Mouse (Mus musculus): ENCODE measurements at regions not wholly inside any gene's neighbourhood (a gene's known extent, or its start where the extent isn't known, plus 50 kb on each side); places are given as distances from the start of the nearest gene placed in this dataset.

- Histone ChIP-seq H3K4me2 (replicated peaks) (no peak overlapping the region), H3K9me3 (no peaks in the 10 kb centered on the region), H3K9ac (no peak overlapping the region), H3K27me3 (replicated peaks) (no peaks in the 10 kb centered on the region), H3K4me1 (replicated peaks) (no peaks in the 10 kb centered on the region; the same call in 1 of the 2 replicates), H3K27ac (no peak overlapping the region), H3K4me3 (replicated peaks) (no peak overlapping the region), H3K36me3 (no peaks in the 10 kb centered on the region)
- no peak for ATAC-seq
- 78% methylated on average over 30 of the region's 30 CpGs for WGBS
Measured at GRCm38 (mm10) chr17:85932360-85933132, 212.4 kb downstream of the Srbd1 start.

DNA sequence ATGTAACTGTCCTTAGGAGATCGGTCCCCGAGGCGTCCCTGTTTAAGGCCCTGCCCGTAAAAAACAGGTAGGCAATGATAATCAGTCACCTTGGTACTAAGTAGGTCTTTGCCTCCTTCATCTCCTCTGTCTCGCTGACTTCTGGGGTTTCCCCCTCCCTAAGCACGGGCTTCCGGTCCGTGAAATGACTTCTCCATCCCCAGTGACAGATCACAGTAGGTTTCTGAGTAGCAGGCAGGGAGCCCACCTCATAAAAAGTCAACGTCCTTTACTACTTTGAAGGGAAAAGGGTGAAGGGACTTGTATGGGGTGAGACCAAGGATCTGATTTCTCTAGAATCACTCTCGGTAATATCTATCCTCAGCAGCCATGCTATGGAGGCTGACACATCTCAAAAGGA, 213.0 kb downstream of the Srbd1 start:
- no peaks in the 10 kb centered on the region; the same call in 1 of the 2 replicates for H3K4me1 ChIP-seq (replicated peaks)
- ATAC-seq = no peak
- H3K36me3 ChIP-seq = no peaks in the 10 kb centered on the region
- no peak overlapping the region for H3K27ac ChIP-seq
- no peaks in the 10 kb centered on the region for H3K27me3 ChIP-seq (replicated peaks)
- H3K4me2 ChIP-seq (replicated peaks) = no peak overlapping the region
- H3K4me3 ChIP-seq (replicated peaks) = no peak overlapping the region
- H3K9me3 ChIP-seq = no peaks in the 10 kb centered on the region
- no peak overlapping the region for H3K9ac ChIP-seq
- WGBS = 86% methylated on average over 10 of the region's 10 CpGs

- no peaks in the 10 kb centered on the region; the same call in 1 of the 2 replicates for H3K4me1 ChIP-seq (replicated peaks)
- H3K9ac ChIP-seq = no peak overlapping the region
- H3K4me2 ChIP-seq (replicated peaks) = no peak overlapping the region
- H3K27me3 ChIP-seq (replicated peaks) = no peaks in the 10 kb centered on the region
- no peak overlapping the region for H3K27ac ChIP-seq
- 43% methylated on average over 5 of the region's 5 CpGs for WGBS
- ATAC-seq = no peak
- H3K9me3 ChIP-seq = no peaks in the 10 kb centered on the region
- H3K36me3 ChIP-seq = no peaks in the 10 kb centered on the region
- H3K4me3 ChIP-seq (replicated peaks) = no peak overlapping the region
Measured at GRCm38 (mm10) chr17:85930789-85931188, 214.2 kb downstream of the Srbd1 start.

GRCm38 (mm10) chr17:85930331-85930730, 214.6 kb downstream of the Srbd1 start:
- Histone ChIP-seq H3K36me3 (no peaks in the 10 kb centered on the region), H3K9me3 (no peaks in the 10 kb centered on the region), H3K9ac (no peak overlapping the region), H3K4me3 (replicated peaks) (no peak overlapping the region), H3K4me2 (replicated peaks) (no peak overlapping the region), H3K27me3 (replicated peaks) (no peaks in the 10 kb centered on the region), H3K27ac (no peak overlapping the region), H3K4me1 (replicated peaks) (no peaks in the 10 kb centered on the region; the same call in 1 of the 2 replicates)
- 83% methylated on average over 3 of the region's 3 CpGs for WGBS
- ATAC-seq = no peak

DNA sequence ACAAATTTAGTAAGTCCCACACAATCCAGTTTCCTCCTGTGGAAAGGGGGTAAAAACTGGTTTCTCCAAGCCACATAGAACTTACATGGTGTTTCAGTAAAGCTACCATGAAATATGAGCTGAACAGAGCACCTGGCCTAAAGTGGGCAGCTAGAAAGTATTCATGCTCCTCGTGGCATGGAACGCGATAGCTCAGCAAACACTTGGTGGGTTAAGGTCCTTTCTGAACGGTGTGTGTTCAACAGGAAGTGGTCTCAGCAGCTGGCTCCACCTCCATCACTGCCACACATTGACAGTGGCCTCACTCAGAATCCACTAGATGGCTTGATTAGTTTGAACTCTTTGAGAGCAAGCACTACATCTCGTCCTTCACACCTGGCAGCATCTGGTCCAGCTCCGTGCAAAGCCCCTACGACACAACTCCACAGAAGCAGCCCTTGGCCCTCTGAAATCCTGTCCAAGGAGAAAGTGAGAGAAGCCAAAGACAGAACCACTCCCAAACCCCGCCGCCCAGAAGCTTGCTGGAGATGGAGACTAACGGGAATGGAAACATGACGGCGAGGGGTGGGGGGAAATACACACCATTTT, 215.2 kb downstream of the Srbd1 start:
- Histone ChIP-seq H3K4me3 (replicated peaks) (no peak overlapping the region), H3K9ac (no peak overlapping the region), H3K4me2 (replicated peaks) (no peak overlapping the region), H3K27me3 (replicated peaks) (no peaks in the 10 kb centered on the region), H3K27ac (no peak overlapping the region), H3K9me3 (no peaks in the 10 kb centered on the region), H3K36me3 (no peaks in the 10 kb centered on the region), H3K4me1 (replicated peaks) (no peaks in the 10 kb centered on the region; the same call in 1 of the 2 replicates)
- ATAC-seq = no peak
- 81% methylated on average over 12 of the region's 12 CpGs for WGBS

DNA sequence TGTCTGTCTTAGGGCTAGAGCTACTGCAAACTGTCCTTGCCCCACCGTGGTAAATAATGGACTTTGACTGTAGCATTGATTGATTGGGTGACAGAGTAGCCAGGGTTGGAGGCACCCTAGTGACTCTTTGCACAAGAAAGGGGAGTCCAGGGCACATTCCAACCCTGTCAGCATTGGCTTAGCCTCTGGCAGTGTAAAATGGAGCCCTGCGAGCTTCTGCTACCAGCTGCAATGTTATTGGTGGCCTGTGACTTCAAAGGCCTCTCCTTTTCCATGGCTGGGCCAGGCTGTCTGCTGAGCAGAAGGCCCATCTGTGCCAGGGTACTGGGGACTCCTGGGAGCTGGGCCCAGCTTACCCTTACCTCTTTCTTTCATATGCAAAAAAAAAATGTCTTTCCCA, 216.4 kb downstream of the Srbd1 start:
- Histone ChIP-seq H3K27me3 (replicated peaks) (no peaks in the 10 kb centered on the region), H3K4me3 (replicated peaks) (no peak overlapping the region), H3K4me1 (replicated peaks) (no peaks in the 10 kb centered on the region; the same call in 1 of the 2 replicates), H3K27ac (no peak overlapping the region), H3K36me3 (no peaks in the 10 kb centered on the region), H3K9me3 (no peaks in the 10 kb centered on the region), H3K9ac (no peak overlapping the region), H3K4me2 (replicated peaks) (no peak overlapping the region)
- WGBS = 43% methylated on average over 2 of the region's 2 CpGs
- peak; percentile 91 for ATAC-seq

GRCm38 (mm10) chr17:85927261-85927660, 217.7 kb downstream of the Srbd1 start:
- H3K27ac ChIP-seq = no peak overlapping the region
- no peak overlapping the region for H3K4me3 ChIP-seq (replicated peaks)
- H3K4me2 ChIP-seq (replicated peaks) = no peak overlapping the region
- no peaks in the 10 kb centered on the region; the same call in 1 of the 2 replicates for H3K4me1 ChIP-seq (replicated peaks)
- H3K36me3 ChIP-seq = no peaks in the 10 kb centered on the region
- no peak for ATAC-seq
- H3K9me3 ChIP-seq = no peaks in the 10 kb centered on the region
- WGBS = 81% methylated on average over 9 of the region's 9 CpGs
- H3K27me3 ChIP-seq (replicated peaks) = no peaks in the 10 kb centered on the region
- no peak overlapping the region for H3K9ac ChIP-seq

DNA sequence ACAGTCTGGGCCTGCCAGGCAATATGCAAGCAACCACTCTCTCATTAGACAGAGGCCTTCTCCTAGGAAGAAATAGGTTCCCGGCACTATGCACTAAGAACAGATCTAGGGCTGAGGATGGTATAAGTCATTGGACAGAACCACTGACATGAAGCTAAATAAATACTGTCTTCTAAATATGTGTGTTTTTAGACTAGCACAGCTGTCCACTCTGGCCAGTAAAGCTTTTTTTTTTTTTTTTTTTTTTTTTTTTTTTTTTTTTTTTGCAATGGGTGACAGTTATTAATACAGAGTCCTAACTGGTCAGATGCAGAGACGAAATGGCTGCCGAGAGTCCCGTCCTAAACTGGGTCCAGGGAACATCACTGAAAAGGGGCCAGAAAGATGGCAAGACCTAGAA, 218.9 kb downstream of the Srbd1 start:
- H3K4me3 ChIP-seq (replicated peaks) = no peak overlapping the region
- H3K27me3 ChIP-seq (replicated peaks) = no peaks in the 10 kb centered on the region
- H3K4me2 ChIP-seq (replicated peaks) = no peak overlapping the region
- peaks cover 7% of the 10 kb centered on the region for H3K4me1 ChIP-seq (replicated peaks)
- no peak overlapping the region for H3K27ac ChIP-seq
- 80% methylated on average over 4 of the region's 4 CpGs for WGBS
- no peaks in the 10 kb centered on the region for H3K9me3 ChIP-seq
- H3K36me3 ChIP-seq = no peaks in the 10 kb centered on the region
- no peak overlapping the region for H3K9ac ChIP-seq
- no peak for ATAC-seq

DNA sequence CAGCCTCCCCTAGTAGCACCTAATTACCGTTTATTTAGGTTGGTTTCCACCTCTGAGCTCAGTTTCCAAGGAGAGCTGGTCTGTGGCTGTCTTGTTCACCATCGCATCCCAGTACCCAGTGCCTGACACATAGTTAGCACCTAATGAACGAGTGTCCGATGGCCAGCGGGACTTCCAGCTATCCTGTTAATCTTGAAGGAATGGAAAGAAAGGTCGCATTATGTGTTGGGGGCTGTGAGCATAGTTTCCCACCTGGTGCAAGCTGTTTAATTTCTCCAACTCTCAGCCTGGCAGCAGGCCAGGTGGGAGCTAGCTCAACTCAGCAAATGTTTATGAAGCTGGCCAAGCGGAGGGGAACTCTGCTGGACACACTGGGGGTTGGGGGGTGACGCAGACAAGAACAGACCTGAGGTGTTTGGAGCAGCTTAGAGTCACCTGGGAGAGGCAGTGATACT, 223.7 kb downstream of the Srbd1 start:
- Histone ChIP-seq H3K36me3 (no peaks in the 10 kb centered on the region), H3K9me3 (no peaks in the 10 kb centered on the region), H3K9ac (no peak overlapping the region), H3K4me1 (replicated peaks) (peaks cover 13% of the 10 kb centered on the region), H3K27ac (no peak overlapping the region), H3K4me2 (replicated peaks) (peak overlapping the region; percentile 15; the same call in 1 of the 2 replicates), H3K4me3 (replicated peaks) (no peak overlapping the region), H3K27me3 (replicated peaks) (no peaks in the 10 kb centered on the region)
- WGBS = 37% methylated on average over 8 of the region's 8 CpGs
- ATAC-seq = no peak

DNA sequence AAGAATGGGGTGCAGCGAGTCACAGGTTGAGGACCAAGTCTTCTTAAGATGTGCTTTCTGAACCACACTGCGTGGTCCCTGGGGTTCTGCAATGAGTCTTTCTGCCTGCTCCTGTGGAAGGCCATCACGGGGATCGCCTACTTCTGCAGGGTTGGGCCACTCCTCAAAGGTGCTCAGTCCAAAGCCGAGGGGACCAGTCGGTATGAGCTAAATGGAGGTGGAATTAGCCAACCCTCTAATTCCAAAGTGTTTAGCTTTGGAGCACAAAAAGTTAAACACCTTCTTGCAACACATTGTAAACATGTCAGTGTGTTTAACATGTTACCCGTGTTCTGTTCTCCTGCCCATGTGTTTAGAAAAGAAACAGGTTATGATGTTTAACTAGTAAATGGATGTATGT, 225.1 kb downstream of the Srbd1 start:
- Histone ChIP-seq H3K27ac (no peak overlapping the region), H3K4me1 (replicated peaks) (peaks cover 13% of the 10 kb centered on the region), H3K36me3 (no peaks in the 10 kb centered on the region), H3K9ac (no peak overlapping the region), H3K27me3 (replicated peaks) (no peaks in the 10 kb centered on the region), H3K4me2 (replicated peaks) (no peak overlapping the region), H3K9me3 (no peaks in the 10 kb centered on the region), H3K4me3 (replicated peaks) (no peak overlapping the region)
- ATAC-seq = no peak
- 46% methylated on average over 7 of the region's 7 CpGs for WGBS

DNA sequence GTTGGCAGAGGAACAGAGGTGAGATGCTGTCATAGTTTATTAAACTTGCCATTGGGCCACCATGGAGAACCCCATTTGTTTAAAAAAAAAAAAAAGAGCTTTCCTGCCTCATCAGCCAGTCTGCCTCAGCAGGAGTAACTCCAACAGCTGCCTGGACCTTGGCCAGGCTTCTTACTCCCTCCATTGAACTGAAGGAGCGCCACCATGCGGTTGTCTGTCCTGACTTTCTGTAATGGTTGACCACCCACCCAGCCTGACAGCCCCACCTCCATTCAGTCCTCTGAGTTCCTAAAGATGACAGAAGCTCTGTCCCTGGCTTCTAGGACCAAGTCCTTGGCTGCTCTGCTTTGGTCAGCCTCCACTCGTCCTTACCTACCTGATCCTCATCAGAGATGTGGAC, 227.8 kb upstream of the Six2 start:
- Histone ChIP-seq H3K9ac (no peak overlapping the region), H3K27me3 (replicated peaks) (no peaks in the 10 kb centered on the region), H3K36me3 (no peaks in the 10 kb centered on the region), H3K4me3 (replicated peaks) (no peak overlapping the region), H3K4me2 (replicated peaks) (no peak overlapping the region), H3K27ac (no peak overlapping the region), H3K9me3 (no peaks in the 10 kb centered on the region), H3K4me1 (replicated peaks) (peaks cover 4% of the 10 kb centered on the region; the same call in 1 of the 2 replicates)
- ATAC-seq = no peak
- WGBS = 82% methylated on average over 3 of the region's 3 CpGs

- 61% methylated on average over 6 of the region's 6 CpGs for WGBS
- ATAC-seq = no peak
- no peaks in the 10 kb centered on the region for H3K36me3 ChIP-seq
Measured at GRCm38 (mm10) chr17:85914062-85914461, 226.0 kb upstream of the Six2 start.

DNA sequence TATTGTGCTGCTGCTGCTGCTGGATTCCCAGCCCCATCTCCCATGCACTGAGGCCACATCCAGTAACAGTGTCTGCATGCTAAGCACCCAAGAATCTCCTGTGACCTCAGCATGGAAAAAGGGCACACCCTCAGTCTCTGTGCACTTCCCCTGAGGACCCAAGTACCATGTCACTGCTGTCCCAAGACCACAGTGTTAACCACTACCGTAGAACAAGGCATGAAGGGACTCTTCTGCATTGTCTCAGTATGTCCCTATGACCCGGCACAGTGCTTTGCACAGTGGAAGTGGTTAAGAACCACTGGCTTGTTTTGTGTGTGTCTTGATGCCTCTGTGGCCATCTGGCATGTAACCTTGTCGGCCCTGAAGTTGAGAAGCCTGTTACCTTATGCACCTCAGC, 220.6 kb upstream of the Six2 start:
- WGBS = 76% methylated on average over 3 of the region's 3 CpGs
- no peaks in the 10 kb centered on the region for H3K36me3 ChIP-seq
- H3K27ac ChIP-seq = no peak overlapping the region
- no peak overlapping the region for H3K4me2 ChIP-seq (replicated peaks)
- no peak overlapping the region for H3K4me3 ChIP-seq (replicated peaks)
- no peak for ATAC-seq
- no peaks in the 10 kb centered on the region for H3K9me3 ChIP-seq
- H3K27me3 ChIP-seq (replicated peaks) = no peaks in the 10 kb centered on the region
- H3K4me1 ChIP-seq (replicated peaks) = no peaks in the 10 kb centered on the region
- no peak overlapping the region for H3K9ac ChIP-seq

More at GRCm38 (mm10) chr17:85914062-85914461, 226.0 kb upstream of the Six2 start:
- Histone ChIP-seq H3K4me1 (replicated peaks) (no peaks in the 10 kb centered on the region), H3K9ac (no peak overlapping the region), H3K27me3 (replicated peaks) (no peaks in the 10 kb centered on the region), H3K27ac (no peak overlapping the region), H3K4me3 (replicated peaks) (no peak overlapping the region), H3K9me3 (no peaks in the 10 kb centered on the region), H3K4me2 (replicated peaks) (no peak overlapping the region)
